Mouse (Mus musculus): Measurements from ENCODE around the gene Pak2.
"Not testable (repeated sequence)": the region's sequence is repeated elsewhere in the genome, so short reads cannot be mapped to it uniquely, and the experiment has no call there.

The Pak2 gene

GRCm38 (mm10) chr16:32087629-32088443 is 8.7 kb upstream of the Pak2 start:
- DNase-seq: no peak

GRCm38 (mm10) chr16:32078408-32078990 is 643 bp downstream of the Pak2 start:
- DNase-seq: peak; percentile 39

- DNase-seq: no peak
Measured at GRCm38 (mm10) chr16:32077648-32078407, 1.3 kb downstream of the Pak2 start.

GRCm38 (mm10) chr16:32076406-32076805 is 2.7 kb downstream of the Pak2 start:
- DNase-seq: no peak

GRCm38 (mm10) chr16:32075762-32076161 is 3.4 kb downstream of the Pak2 start:
- DNase-seq: no peak

GRCm38 (mm10) chr16:32070070-32070469 is 9.1 kb downstream of the Pak2 start:
- not testable (repeated sequence) for DNase-seq

- DNase-seq: no peak
Measured at GRCm38 (mm10) chr16:32068389-32069300, 10.5 kb downstream of the Pak2 start.

GRCm38 (mm10) chr16:32066899-32067298 is 12.2 kb downstream of the Pak2 start:
- DNase-seq: no peak

GRCm38 (mm10) chr16:32063900-32064299 is 15.2 kb downstream of the Pak2 start:
- no peak for DNase-seq

- DNase-seq: no peak
Measured at GRCm38 (mm10) chr16:32062226-32062625, 16.9 kb downstream of the Pak2 start.

GRCm38 (mm10) chr16:32059840-32060523 is 19.2 kb downstream of the Pak2 start:
- no peak for DNase-seq

GRCm38 (mm10) chr16:32058817-32059216 is 20.3 kb downstream of the Pak2 start:
- DNase-seq: no peak

- DNase-seq: no peak
Measured at GRCm38 (mm10) chr16:32042367-32042766, 36.8 kb downstream of the Pak2 start.

- no peak for DNase-seq
Measured at GRCm38 (mm10) chr16:32019678-32020077, 59.5 kb downstream of the Pak2 start.

- DNase-seq: no peak
Measured at GRCm38 (mm10) chr16:32010330-32010729, 68.8 kb downstream of the Pak2 start.

GRCm38 (mm10) chr16:32009913-32010312 is 69.2 kb downstream of the Pak2 start:
- peak; percentile 22 for DNase-seq

GRCm38 (mm10) chr16:32008529-32009293 is 70.4 kb downstream of the Pak2 start:
- no peak for DNase-seq

- no peak for DNase-seq
Measured at GRCm38 (mm10) chr16:32004731-32005130, 74.4 kb downstream of the Pak2 start.

GRCm38 (mm10) chr16:32002509-32003477 is 76.3 kb downstream of the Pak2 start, which contains the start of gene Senp5:
Senp5 (minus strand) TSS chr16:32003287.
- DNase-seq: peak; percentile 92

GRCm38 (mm10) chr16:31996371-31996770 is 82.8 kb downstream of the Pak2 start:
- no peak for DNase-seq
